Mouse (Mus musculus) neural tube, embryonic 13.5 days (tissue): ENCODE results near the gene Dnah9. TPM values are rescaled to one million over a fixed set of nuclear protein-coding genes. Genes with fewer than 3 reads are reported as not detected.

ENCODE experiments used
- ATAC-seq: fragments of 200-750 bp; cut with Nextera tagmentation; 2 replicates; pipeline ENCODE4 v1.8.0; 2017; ENCODE audit warnings: low read depth, mild to moderate bottlenecking, moderate TSS enrichment, moderate library complexity
- H3K27ac ChIP-seq: fragments of 300-500 bp; sonication (generic); replicated peaks from 2 replicates; pipeline ENCODE4 v1.5.1; 2015; ENCODE audit warnings: moderate library complexity, mild to moderate bottlenecking, inconsistent platforms
- H3K27me3 ChIP-seq: fragments of 300-500 bp; sonication (generic); 2 replicates; pipeline ENCODE4 v1.6.1; 2015; ENCODE audit warnings: mild to moderate bottlenecking, inconsistent platforms
- H3K36me3 ChIP-seq: fragments of 300-500 bp; sonication (generic); 2 replicates; pipeline ENCODE4 v1.6.1; 2015; ENCODE audit warnings: mild to moderate bottlenecking, inconsistent platforms
- H3K4me1 ChIP-seq: fragments of 300-500 bp; sonication (generic); replicated peaks from 2 replicates; pipeline ENCODE4 v1.6.1; 2015; ENCODE audit warnings: inconsistent platforms
- H3K4me2 ChIP-seq: fragments of 300-500 bp; sonication (generic); 2 replicates; pipeline ENCODE4 v1.6.1; 2015; ENCODE audit warnings: inconsistent platforms, mild to moderate bottlenecking, moderate library complexity
- H3K4me3 ChIP-seq: fragments of 300-500 bp; sonication (generic); 2 replicates; pipeline ENCODE4 v1.5.1; 2015; ENCODE audit warnings: mild to moderate bottlenecking, inconsistent platforms
- H3K9ac ChIP-seq: fragments of 300-500 bp; sonication (generic); 2 replicates; pipeline ENCODE4 v1.6.1; 2015; ENCODE audit warnings: moderate library complexity, mild to moderate bottlenecking, inconsistent platforms
- H3K9me3 ChIP-seq: fragments of 300-500 bp; sonication (generic); 2 replicates; pipeline ENCODE4 v1.6.1; 2016; ENCODE audit warnings: inconsistent platforms
- WGBS: fragments of 180-500 bp; shearing (Covaris S2); methylation state at CpG from one replicate; pipeline ENCODE4 v1.1.7; 2015; 5-methylcytosine and 5-hydroxymethylcytosine counted together
- polyA plus RNA-seq: library from polyadenylated mRNA; unstranded; fragments of >200 nt; fragmentation: Nextera tagmentation; extraction: Ambion mirVana; gene quantifications from 2 replicates; pipeline ENCODE4 v1.2.1, GENCODE M21; 2015

Dnah9 gene
- polyA plus RNA-seq, 1 experiment from 2014 or later = 1.9 TPM

GRCm38 (mm10) chr11:65816237-65816636, 352.1 kb downstream of the Dnah9 start:
- Histone ChIP-seq H3K9ac (no peak overlapping the region), H3K27ac (no peak overlapping the region), H3K4me3 (no peak overlapping the region), H3K36me3 (peaks cover 35% of the 10 kb centered on the region), H3K4me1 (peaks cover 19% of the 10 kb centered on the region), H3K27me3 (no peaks in the 10 kb centered on the region), H3K4me2 (no peak overlapping the region), H3K9me3 (no peaks in the 10 kb centered on the region)
- no peak for ATAC-seq
- WGBS = 55% methylated on average over 6 of the region's 6 CpGs

- Histone ChIP-seq H3K27ac (no peak overlapping the region), H3K27me3 (no peaks in the 10 kb centered on the region), H3K4me2 (no peak overlapping the region), H3K9ac (no peak overlapping the region), H3K4me3 (no peak overlapping the region), H3K9me3 (no peaks in the 10 kb centered on the region), H3K4me1 (peaks cover 24% of the 10 kb centered on the region), H3K36me3 (peaks cover 34% of the 10 kb centered on the region)
- WGBS = 86% methylated on average over 9 of the region's 9 CpGs
- ATAC-seq = no peak
Measured at GRCm38 (mm10) chr11:65814381-65814780, 354.0 kb downstream of the Dnah9 start.

GRCm38 (mm10) chr11:65812088-65812487, 356.3 kb downstream of the Dnah9 start:
- ATAC-seq = no peak
- peak overlapping the region; percentile 17; the same call in 1 of the 2 replicates for H3K9ac ChIP-seq
- 33% methylated on average over 5 of the region's 5 CpGs for WGBS
- H3K9me3 ChIP-seq = no peaks in the 10 kb centered on the region
- H3K27ac ChIP-seq = no peak overlapping the region
- no peaks in the 10 kb centered on the region for H3K27me3 ChIP-seq
- H3K4me3 ChIP-seq = no peak overlapping the region
- peaks cover 28% of the 10 kb centered on the region for H3K36me3 ChIP-seq
- H3K4me1 ChIP-seq = peaks cover 43% of the 10 kb centered on the region
- H3K4me2 ChIP-seq = no peak overlapping the region

GRCm38 (mm10) chr11:65807601-65808000, 360.8 kb downstream of the Dnah9 start:
- no peaks in the 10 kb centered on the region for H3K27me3 ChIP-seq
- H3K9ac ChIP-seq = peak overlapping the region; percentile 84
- peak overlapping the region; percentile 81 for H3K4me2 ChIP-seq
- WGBS = 45% methylated on average over 7 of the region's 7 CpGs
- peak; percentile 20; the same call in 1 of the 2 replicates for ATAC-seq
- H3K36me3 ChIP-seq = no peaks in the 10 kb centered on the region
- no peaks in the 10 kb centered on the region for H3K9me3 ChIP-seq
- H3K4me3 ChIP-seq = peak overlapping the region; percentile 85
- H3K27ac ChIP-seq = peak overlapping the region; percentile 84; the same call in 1 of the 2 replicates
- H3K4me1 ChIP-seq = peaks cover 41% of the 10 kb centered on the region

- WGBS = under 1% methylated on average over 57 of the region's 58 CpGs
- peak; percentile 98 for ATAC-seq
- H3K4me1 ChIP-seq = peaks cover 35% of the 10 kb centered on the region
Measured at GRCm38 (mm10) chr11:65806909-65807504, 361.3 kb downstream of the Dnah9 start, which contains the start of gene Zkscan6. Gene Zkscan6 (plus strand): TSS chr11:65807175.

GRCm38 (mm10) chr11:65806321-65806904, 361.9 kb downstream of the Dnah9 start:
- peak overlapping the region; percentile 84 for H3K9ac ChIP-seq
- ATAC-seq = no peak; the same call in 1 of the 2 replicates
- no peaks in the 10 kb centered on the region for H3K27me3 ChIP-seq
- H3K9me3 ChIP-seq = no peaks in the 10 kb centered on the region
- peak overlapping the region; percentile 85 for H3K4me3 ChIP-seq
- no peaks in the 10 kb centered on the region for H3K36me3 ChIP-seq
- H3K4me2 ChIP-seq = peak overlapping the region; percentile 81
- 3% methylated on average over 20 of the region's 20 CpGs for whole genome bisulfite sequencing
- peak overlapping the region; percentile 84; the same call in 1 of the 2 replicates for H3K27ac ChIP-seq
- H3K4me1 ChIP-seq = peaks cover 30% of the 10 kb centered on the region

More at GRCm38 (mm10) chr11:65806909-65807504, 361.3 kb downstream of the Dnah9 start, which contains the start of gene Zkscan6:
- peak within 1 kb of the TSS; percentile 84 for H3K27ac ChIP-seq
- no peaks in the 10 kb centered on the region for H3K27me3 ChIP-seq
- peak within 1 kb of the TSS; percentile 85 for H3K4me3 ChIP-seq
- peak within 1 kb of the TSS; percentile 81 for H3K4me2 ChIP-seq
- H3K9ac ChIP-seq = peak within 1 kb of the TSS; percentile 84
- no peaks in the 10 kb centered on the region for H3K9me3 ChIP-seq
- no peaks in the 10 kb centered on the region for H3K36me3 ChIP-seq

GRCm38 (mm10) chr11:65801899-65802298, 366.5 kb downstream of the Dnah9 start:
- ATAC-seq = no peak
- Histone ChIP-seq H3K4me3 (no peak overlapping the region), H3K27ac (no peak overlapping the region), H3K9ac (no peak overlapping the region), H3K4me2 (no peak overlapping the region), H3K27me3 (no peaks in the 10 kb centered on the region), H3K9me3 (no peaks in the 10 kb centered on the region), H3K36me3 (no peaks in the 10 kb centered on the region), H3K4me1 (peaks cover 7% of the 10 kb centered on the region)
- WGBS = 85% methylated on average over 3 of the region's 3 CpGs

GRCm38 (mm10) chr11:65795896-65796295, 372.5 kb downstream of the Dnah9 start:
- no peak overlapping the region for H3K27ac ChIP-seq
- no peaks in the 10 kb centered on the region for H3K4me1 ChIP-seq
- no peaks in the 10 kb centered on the region for H3K36me3 ChIP-seq
- no peaks in the 10 kb centered on the region for H3K27me3 ChIP-seq
- no peak for ATAC-seq
- 56% methylated on average over 1 of the region's 1 CpGs for WGBS
- H3K9ac ChIP-seq = no peak overlapping the region
- no peak overlapping the region for H3K4me2 ChIP-seq
- H3K9me3 ChIP-seq = no peaks in the 10 kb centered on the region
- H3K4me3 ChIP-seq = no peak overlapping the region

- no peak for ATAC-seq
Measured at GRCm38 (mm10) chr11:65794428-65795219, 373.7 kb downstream of the Dnah9 start.

GRCm38 (mm10) chr11:65788154-65788553, 380.2 kb downstream of the Dnah9 start, which contains the start of gene Map2k4:
Gene Map2k4 (minus strand): TSS chr11:65788297.
- H3K36me3 ChIP-seq = no peaks in the 10 kb centered on the region
- peak; percentile 100 for ATAC-seq
- H3K9ac ChIP-seq = peak within 1 kb of the TSS; percentile 99
- H3K4me2 ChIP-seq = peak within 1 kb of the TSS; percentile 76
- peaks cover 20% of the 10 kb centered on the region for H3K4me1 ChIP-seq
- peak within 1 kb of the TSS; percentile 99 for H3K4me3 ChIP-seq
- H3K9me3 ChIP-seq = no peaks in the 10 kb centered on the region
- peak within 1 kb of the TSS; percentile 92 for H3K27ac ChIP-seq
- under 1% methylated on average over 36 of the region's 36 CpGs for WGBS
- no peaks in the 10 kb centered on the region for H3K27me3 ChIP-seq

More at GRCm38 (mm10) chr11:65794428-65795219, 373.7 kb downstream of the Dnah9 start:
- Histone ChIP-seq H3K9me3 (no peaks in the 10 kb centered on the region), H3K27ac (no peak overlapping the region), H3K36me3 (no peaks in the 10 kb centered on the region), H3K4me3 (no peak overlapping the region), H3K4me2 (no peak overlapping the region), H3K4me1 (no peaks in the 10 kb centered on the region), H3K9ac (no peak overlapping the region), H3K27me3 (no peaks in the 10 kb centered on the region)
- WGBS = 82% methylated on average over 10 of the region's 10 CpGs

- Histone ChIP-seq H3K36me3 (no peaks in the 10 kb centered on the region), H3K4me3 (peak overlapping the region; percentile 99), H3K4me1 (peaks cover 20% of the 10 kb centered on the region), H3K27ac (peak overlapping the region; percentile 92), H3K9me3 (no peaks in the 10 kb centered on the region), H3K27me3 (no peaks in the 10 kb centered on the region), H3K4me2 (peak overlapping the region; percentile 76), H3K9ac (peak overlapping the region; percentile 99)
- peak; percentile 92 for ATAC-seq
- WGBS = under 1% methylated on average over 71 of the region's 71 CpGs
Measured at GRCm38 (mm10) chr11:65787421-65788151, 380.8 kb downstream of the Dnah9 start.
